Mouse (Mus musculus): ENCODE measurements at regions not wholly inside any gene's neighbourhood (a gene's known extent, or its start where the extent isn't known, plus 50 kb on each side); places are given as distances from the start of the nearest gene placed in this dataset.

- DNase-seq: no peak
Measured at GRCm38 (mm10) chr12:92291490-92291889, 442.5 kb upstream of the Sel1l start.

- no peak for DNase-seq
Measured at GRCm38 (mm10) chr12:92285511-92285910, 436.6 kb upstream of the Sel1l start.

- no peak for DNase-seq
Measured at GRCm38 (mm10) chr12:92280470-92280869, 431.5 kb upstream of the Sel1l start.

GRCm38 (mm10) chr12:92251962-92252361, 403.0 kb upstream of the Sel1l start:
- DNase-seq: no peak

GRCm38 (mm10) chr12:92246790-92247451, 398.0 kb upstream of the Sel1l start:
- DNase-seq: no peak

GRCm38 (mm10) chr12:92239956-92240699, 391.2 kb upstream of the Sel1l start:
- DNase-seq: no peak

GRCm38 (mm10) chr12:92233650-92234408, 384.9 kb upstream of the Sel1l start:
- DNase-seq: no peak

GRCm38 (mm10) chr12:92228585-92228984, 379.6 kb upstream of the Sel1l start:
- DNase-seq: no peak

GRCm38 (mm10) chr12:92203351-92203750, 354.4 kb upstream of the Sel1l start:
- DNase-seq: no peak

GRCm38 (mm10) chr12:92200602-92201001, 351.6 kb upstream of the Sel1l start:
- DNase-seq: no peak

GRCm38 (mm10) chr12:92198738-92199477, 350.0 kb upstream of the Sel1l start:
- no peak for DNase-seq

- no peak for DNase-seq
Measured at GRCm38 (mm10) chr12:92193934-92194685, 345.2 kb upstream of the Sel1l start.

- DNase-seq: no peak
Measured at GRCm38 (mm10) chr12:92193199-92193933, 344.4 kb upstream of the Sel1l start.

GRCm38 (mm10) chr12:92189022-92189421, 340.1 kb upstream of the Sel1l start:
- no peak for DNase-seq

- DNase-seq: no peak
Measured at GRCm38 (mm10) chr12:92187133-92187482, 338.2 kb upstream of the Sel1l start.

GRCm38 (mm10) chr12:92186448-92187132, 337.6 kb upstream of the Sel1l start:
- DNase-seq: no peak

GRCm38 (mm10) chr12:92179292-92179691, 330.3 kb upstream of the Sel1l start:
- no peak for DNase-seq

- peak; percentile 49 to 62 for DNase-seq
Measured at GRCm38 (mm10) chr12:92156726-92157125, 307.8 kb upstream of the Sel1l start.

GRCm38 (mm10) chr12:92152922-92153235, 303.9 kb upstream of the Sel1l start:
- no peak for DNase-seq

- DNase-seq: no peak
Measured at GRCm38 (mm10) chr12:92152043-92152921, 303.3 kb upstream of the Sel1l start.

Data from cerebellum, postnatal 14 days (tissue).